Mouse (Mus musculus) MEL (cell line): ENCODE measurements at regions not wholly inside any gene's neighbourhood (a gene's known extent, or its start where the extent isn't known, plus 50 kb on each side); places are given as distances from the start of the nearest gene placed in this dataset.

Experiments
- DNase-seq: peaks from one replicate; pipeline ENCODE4 v3.0.0; 2011; ENCODE audit warnings: low read depth, low spot score
- H3K27ac ChIP-seq: 2 replicates; pipeline ENCODE4 v1.5.1; 2012; ENCODE audit warnings: low read depth, mild to moderate bottlenecking, control low read depth, low read length, moderate library complexity; ENCODE audit not compliant: control insufficient read depth
- H3K27me3 ChIP-seq, 2 experiments: fragments of 150-350 bp in 1 of 2; sonication (generic) in 1 of 2; 2 replicates each; pipeline ENCODE4 v1.6.1; 2012; ENCODE audit warnings: low read length in 2 of 2, mild to moderate bottlenecking in 2 of 2, improper control_type of control experiment in 1 of 2, moderate library complexity in 1 of 2; ENCODE audit not compliant: insufficient read depth in 2 of 2, control insufficient read depth in 1 of 2
- H3K36me3 ChIP-seq, 2 experiments: 2 replicates each; pipeline ENCODE4 v1.6.1; 2012 to 2014; ENCODE audit warnings: low read length in 2 of 2, improper control_type of control experiment in 1 of 2, inconsistent platforms in 1 of 2, mild to moderate bottlenecking in 1 of 2; ENCODE audit not compliant: insufficient read depth in 2 of 2, control insufficient read depth in 1 of 2
- H3K4me1 ChIP-seq, 2 experiments: fragments of 150-350 bp in 1 of 2; sonication (generic) in 1 of 2; 2 replicates each; pipeline ENCODE4 v1.6.1; 2012; ENCODE audit warnings: low read length in 2 of 2, improper control_type of control experiment in 1 of 2, mild to moderate bottlenecking in 1 of 2; ENCODE audit not compliant: insufficient read depth in 2 of 2, control insufficient read depth in 1 of 2
- H3K4me3 ChIP-seq, 2 experiments: fragments of 150-350 bp in 1 of 2; sonication (generic) in 1 of 2; 2 replicates each; pipeline ENCODE4 v1.5.1; 2012; ENCODE audit warnings: low read depth in 2 of 2, low read length in 2 of 2, mild to moderate bottlenecking in 2 of 2, moderate library complexity in 2 of 2, control low read depth in 1 of 2, improper control_type of control experiment in 1 of 2; ENCODE audit not compliant: control insufficient read depth in 1 of 2, insufficient read depth in 1 of 2
- H3K79me2 ChIP-seq: 2 replicates; pipeline ENCODE4 v1.6.1; 2012; ENCODE audit warnings: mild to moderate bottlenecking, low read length, moderate library complexity; ENCODE audit not compliant: control insufficient read depth, poor library complexity, insufficient read depth
- H3K9ac ChIP-seq: 2 replicates; pipeline ENCODE4 v1.6.1; 2012; ENCODE audit warnings: low read depth, mild to moderate bottlenecking, control low read depth, low read length, moderate library complexity; ENCODE audit not compliant: control insufficient read depth, poor library complexity, severe bottlenecking
- H3K9me3 ChIP-seq: fragments of 150-350 bp; sonication (generic); replicated peaks from 2 replicates; pipeline ENCODE4 v1.6.1; 2012; ENCODE audit warnings: mild to moderate bottlenecking, low read length, improper control_type of control experiment, moderate library complexity; ENCODE audit not compliant: insufficient read depth
- CHD1 ChIP-seq: IDR thresholded peaks from 2 replicates; pipeline ENCODE4 v1.6.1; 2012; ENCODE audit warnings: low read depth, mild to moderate bottlenecking, inconsistent platforms, low read length, improper control_type of control experiment
- CHD2 ChIP-seq: IDR thresholded peaks from 2 replicates; pipeline ENCODE4 v1.6.1; 2011; ENCODE audit warnings: low read length, improper control_type of control experiment
- E2F4 ChIP-seq: IDR thresholded peaks from 2 replicates; pipeline ENCODE4 v1.6.1; 2011; ENCODE audit warnings: low read depth, low read length, improper control_type of control experiment, borderline replicate concordance
- ELF1 ChIP-seq: IDR thresholded peaks from 2 replicates; pipeline ENCODE4 v1.6.1; 2014; ENCODE audit warnings: low read depth, mild to moderate bottlenecking, inconsistent platforms, low read length, improper control_type of control experiment, moderate library complexity
- EP300 ChIP-seq, 2 experiments: IDR thresholded peaks; 2 replicates each; pipeline ENCODE4 v1.6.1; 2011; ENCODE audit warnings: improper control_type of control experiment in 2 of 2, low read length in 2 of 2, low read depth in 1 of 2, mild to moderate bottlenecking in 1 of 2
- GABPA ChIP-seq: IDR thresholded peaks from 2 replicates; pipeline ENCODE4 v1.6.1; 2012; ENCODE audit warnings: low read depth, mild to moderate bottlenecking, inconsistent platforms, low read length, improper control_type of control experiment, moderate library complexity
- JUND ChIP-seq: IDR thresholded peaks from 2 replicates; pipeline ENCODE4 v1.6.1; 2011; ENCODE audit warnings: low read depth, mild to moderate bottlenecking, improper control_type of control experiment, low read length
- KAT2A ChIP-seq: conservative IDR thresholded peaks from 2 replicates; pipeline ENCODE4 v1.6.1; 2012; ENCODE audit warnings: low read depth, low read length, improper control_type of control experiment, inconsistent platforms
- MAX ChIP-seq: IDR thresholded peaks from 2 replicates; pipeline ENCODE4 v1.6.1; 2011; ENCODE audit warnings: low read length, improper control_type of control experiment
- MXI1 ChIP-seq: IDR thresholded peaks from 2 replicates; pipeline ENCODE4 v1.6.1; 2011; ENCODE audit warnings: mild to moderate bottlenecking, low read depth, low read length, improper control_type of control experiment
- MYC ChIP-seq: IDR thresholded peaks from 2 replicates; pipeline ENCODE4 v1.6.1; 2011; ENCODE audit warnings: low read depth, mild to moderate bottlenecking, low read length, improper control_type of control experiment, moderate library complexity
- POLR2A ChIP-seq, 2 experiments: IDR thresholded peaks; 2 replicates each; pipeline ENCODE4 v1.6.1; 2011 to 2012; ENCODE audit warnings: low read length in 2 of 2, mild to moderate bottlenecking in 2 of 2, control low read depth in 1 of 2, improper control_type of control experiment in 1 of 2, low read depth in 1 of 2, moderate library complexity in 1 of 2; ENCODE audit not compliant: control insufficient read depth in 1 of 2, insufficient read depth in 1 of 2, poor library complexity in 1 of 2
- RAD21 ChIP-seq: IDR thresholded peaks from 2 replicates; pipeline ENCODE4 v1.6.1; 2011; ENCODE audit warnings: mild to moderate bottlenecking, low read depth, low read length, improper control_type of control experiment
- RCOR1 ChIP-seq: IDR thresholded peaks from 2 replicates; pipeline ENCODE4 v1.6.1; 2012; ENCODE audit warnings: low read depth, mild to moderate bottlenecking, inconsistent platforms, low read length, improper control_type of control experiment
- SIN3A ChIP-seq: IDR thresholded peaks from 2 replicates; pipeline ENCODE4 v1.6.1; 2012; ENCODE audit warnings: low read length, improper control_type of control experiment, inconsistent platforms
- SMC3 ChIP-seq: IDR thresholded peaks from 2 replicates; pipeline ENCODE4 v1.6.1; 2011; ENCODE audit warnings: low read depth, low read length, improper control_type of control experiment
- TAL1 ChIP-seq: IDR thresholded peaks from 2 replicates; pipeline ENCODE4 v1.6.1; 2012; ENCODE audit warnings: mild to moderate bottlenecking, inconsistent platforms, low read length, moderate library complexity, mixed read lengths
- TBP ChIP-seq: IDR thresholded peaks from 2 replicates; pipeline ENCODE4 v1.8.0; 2011; ENCODE audit warnings: low read depth, low read length, improper control_type of control experiment
- ZKSCAN1 ChIP-seq: IDR thresholded peaks from 2 replicates; pipeline ENCODE4 v1.6.1; 2012; ENCODE audit warnings: low read depth, mild to moderate bottlenecking, inconsistent platforms, low read length, improper control_type of control experiment, moderate library complexity

- Histone ChIP-seq H3K4me1 (no peaks in the 10 kb centered on the region), H3K36me3 (no peaks in the 10 kb centered on the region), H3K9me3 (no peaks in the 10 kb centered on the region; the same call in 1 of the 2 replicates), H3K27me3 (no peaks in the 10 kb centered on the region), H3K4me3 (no peak overlapping the region)
- DNase-seq, result no peak
- no peak for TF ChIP-seq SIN3A
- no peak for TF ChIP-seq POLR2A (IDR thresholded peaks at IDR 0.05; ENCODE audit: control insufficient read depth in 1 of 2, insufficient read depth in 1 of 2, low read depth in 1 of 2, low read length in 2 of 2, poor library complexity in 1 of 2)
- TF ChIP-seq CHD1, result no peak
- TF ChIP-seq CHD2, result no peak
- TF ChIP-seq MXI1, result no peak
- TF ChIP-seq RAD21, result no peak
- TF ChIP-seq KAT2A, result no peak
- no peak for TF ChIP-seq ELF1
- no peak for TF ChIP-seq SMC3
- no peak for TF ChIP-seq TAL1
- TF ChIP-seq GABPA, result no peak
- no peak for TF ChIP-seq RCOR1
- TF ChIP-seq MAX, result no peak
- TF ChIP-seq E2F4, result no peak
- no peak for TF ChIP-seq EP300 (IDR thresholded peaks at IDR 0.05; ENCODE audit: low read depth in 1 of 2, low read length in 2 of 2)
- no peak for TF ChIP-seq JUND
- TF ChIP-seq, all 39 proteins: peak for 0
- H3K27ac ChIP-seq, result no peak overlapping the region
- no peak overlapping the region for H3K9ac ChIP-seq
- no peaks in the 10 kb centered on the region for H3K79me2 ChIP-seq
Measured at GRCm38 (mm10) chr12:117358891-117359290, 157.4 kb upstream of the Rapgef5 start.

- DNase-seq, result no peak
- Histone ChIP-seq H3K9ac (no peak overlapping the region), H3K27me3 (no peaks in the 10 kb centered on the region), H3K79me2 (no peaks in the 10 kb centered on the region), H3K4me3 (no peak overlapping the region), H3K36me3 (no peaks in the 10 kb centered on the region), H3K4me1 (no peaks in the 10 kb centered on the region), H3K27ac (no peak overlapping the region), H3K9me3 (no peaks in the 10 kb centered on the region; the same call in 1 of the 2 replicates)
- TF ChIP-seq MYC (no peak), TBP (no peak), KAT2A (no peak), MXI1 (no peak), ZKSCAN1 (no peak)
Measured at GRCm38 (mm10) chr12:117360215-117360614, 156.1 kb upstream of the Rapgef5 start.
